Mouse (Mus musculus) brain, embryonic 14.5 days (tissue): ENCODE results near the gene Ext2.

Source experiments
- CTCF ChIP-seq: fragments of 200-500 bp; IDR thresholded peaks from 2 replicates; pipeline ENCODE4 v1.5.1; 2012; ENCODE audit warnings: inconsistent platforms, mild to moderate bottlenecking, moderate library complexity, borderline replicate concordance; ENCODE audit not compliant: insufficient read depth, insufficient read length; ENCODE audit errors: extremely low read depth
- POLR2A ChIP-seq: fragments of 200-500 bp; IDR thresholded peaks from 2 replicates; pipeline ENCODE4 v1.6.1; 2012; ENCODE audit warnings: mild to moderate bottlenecking, inconsistent platforms, borderline replicate concordance; ENCODE audit not compliant: poor library complexity, insufficient read depth, insufficient read length, severe bottlenecking; ENCODE audit errors: extremely low read depth

DNA sequence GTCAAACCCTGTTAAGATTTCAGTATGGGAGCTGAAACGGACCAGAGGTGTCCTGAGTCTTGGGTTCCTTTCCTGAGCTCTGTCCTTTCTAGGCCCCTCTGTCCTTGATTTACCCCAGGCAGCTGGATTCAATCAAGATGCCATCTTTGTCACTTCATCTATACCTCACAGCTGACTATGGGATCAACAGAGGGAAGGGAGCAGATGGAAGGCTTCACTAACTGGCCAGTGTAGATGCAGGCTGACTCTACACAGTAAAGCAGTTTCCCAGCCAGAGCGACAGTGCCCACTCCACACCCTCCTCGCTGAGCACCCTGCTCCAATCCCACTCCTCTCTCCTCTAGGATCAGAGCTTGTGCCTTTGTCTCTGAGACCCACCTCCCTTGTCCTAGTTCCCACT is 110.9 kb downstream of the Ext2 start:
- no peak for TF ChIP-seq CTCF
- no peak for TF ChIP-seq POLR2A
